Mouse (Mus musculus): ENCODE results near the gene Xcl1. TPM values are rescaled to one million over a fixed set of nuclear protein-coding genes. Genes with fewer than 3 reads are reported as not detected.
A peak's percentile ranks its signal among the peaks of the same experiment; 100 is the strongest.

Gene Xcl1
- polyA plus RNA-seq, 1 experiment from 2014 or later: 0.33 TPM

- peak; percentile 91 for ATAC-seq (ENCODE audit: low read depth)
- H3K4me2 ChIP-seq (ENCODE audit: low read depth, low read length): no peak overlapping the region
- H3K36me3 ChIP-seq (ENCODE audit: control insufficient read depth, insufficient read depth, low read length): no peaks in the 10 kb centered on the region
- H3K9ac ChIP-seq (ENCODE audit: low read length): no peak overlapping the region
- no peaks in the 10 kb centered on the region for H3K9me3 ChIP-seq (ENCODE audit: control insufficient read depth, low read length)
- H3K4me1 ChIP-seq (replicated peaks; ENCODE audit: control insufficient read depth, insufficient read depth, low read length): peaks cover 6% of the 10 kb centered on the region
- H3K27ac ChIP-seq (ENCODE audit: low read length): no peak overlapping the region
- whole genome bisulfite sequencing: 32% methylated on average over 16 of the region's 16 CpGs
- H3K27me3 ChIP-seq (ENCODE audit: control insufficient read depth, insufficient read depth, low read depth, low read length): no peaks in the 10 kb centered on the region
- H3K4me3 ChIP-seq (ENCODE audit: low read length): no peak overlapping the region
These were observed 38.8 kb downstream of the Xcl1 start for GRCm38 (mm10) chr1:164896211-164897145.

DNA sequence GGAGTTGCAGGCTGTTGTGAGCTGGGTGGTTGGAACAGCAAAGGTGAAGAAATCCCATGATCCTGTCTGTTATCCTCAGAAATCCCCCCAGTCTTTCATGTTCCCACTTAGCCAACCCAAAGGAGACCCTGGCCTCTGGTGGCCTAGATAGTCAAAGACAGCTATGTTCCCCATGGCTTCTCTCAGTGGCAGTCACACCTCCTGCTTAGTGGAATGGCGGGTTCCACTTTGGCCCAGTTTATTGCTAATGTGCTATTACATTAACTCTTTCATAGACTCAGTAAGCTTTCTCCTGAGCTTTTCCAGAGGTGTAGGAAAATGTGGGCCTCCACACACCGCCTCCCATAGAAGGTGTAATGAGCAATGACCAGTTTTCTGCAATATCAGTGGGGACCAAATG lies 39.5 kb downstream of the Xcl1 start:
- Histone ChIP-seq H3K4me3 (ENCODE audit: low read length) (no peak overlapping the region), H3K27ac (ENCODE audit: low read length) (no peak overlapping the region), H3K4me2 (ENCODE audit: low read depth, low read length) (no peak overlapping the region), H3K9ac (ENCODE audit: low read length) (no peak overlapping the region), H3K4me1 (replicated peaks; ENCODE audit: control insufficient read depth, insufficient read depth, low read length) (peaks cover 6% of the 10 kb centered on the region), H3K9me3 (ENCODE audit: control insufficient read depth, low read length) (no peaks in the 10 kb centered on the region), H3K36me3 (ENCODE audit: control insufficient read depth, insufficient read depth, low read length) (no peaks in the 10 kb centered on the region), H3K27me3 (ENCODE audit: control insufficient read depth, insufficient read depth, low read depth, low read length) (no peaks in the 10 kb centered on the region)
- 61% methylated on average over 2 of the region's 2 CpGs for WGBS
- ATAC-seq (ENCODE audit: low read depth): no peak

DNA sequence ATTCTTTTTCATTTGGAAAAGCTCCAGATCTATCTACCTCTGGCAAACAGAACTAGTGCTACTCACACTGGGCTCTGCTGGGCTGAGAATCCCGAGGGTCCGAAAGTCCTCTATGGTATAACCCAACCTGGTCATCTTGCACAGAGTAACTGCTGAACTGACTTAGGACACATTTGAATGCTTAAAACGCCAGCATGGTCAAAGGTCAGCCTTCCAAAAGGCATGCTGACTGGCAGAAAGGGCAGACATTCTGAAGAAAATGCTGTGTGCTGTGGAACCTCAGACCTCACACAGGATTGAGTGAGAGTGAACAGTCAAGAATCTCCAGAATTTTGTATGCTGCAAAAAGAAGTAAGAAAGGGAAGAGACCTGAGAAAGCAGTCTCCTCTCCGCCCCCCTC lies 45.0 kb downstream of the Xcl1 start:
- 77% methylated on average over 4 of the region's 4 CpGs for WGBS
- H3K27ac ChIP-seq (ENCODE audit: low read length): no peak overlapping the region
- H3K4me2 ChIP-seq (ENCODE audit: low read depth, low read length): no peak overlapping the region
- H3K9ac ChIP-seq (ENCODE audit: low read length): no peak overlapping the region
- H3K27me3 ChIP-seq (ENCODE audit: control insufficient read depth, insufficient read depth, low read depth, low read length): no peaks in the 10 kb centered on the region
- H3K36me3 ChIP-seq (ENCODE audit: control insufficient read depth, insufficient read depth, low read length): no peaks in the 10 kb centered on the region
- H3K4me3 ChIP-seq (ENCODE audit: low read length): no peak overlapping the region
- H3K4me1 ChIP-seq (replicated peaks; ENCODE audit: control insufficient read depth, insufficient read depth, low read length): no peaks in the 10 kb centered on the region
- H3K9me3 ChIP-seq (ENCODE audit: control insufficient read depth, low read length): no peaks in the 10 kb centered on the region
- ATAC-seq (ENCODE audit: low read depth): no peak

DNA sequence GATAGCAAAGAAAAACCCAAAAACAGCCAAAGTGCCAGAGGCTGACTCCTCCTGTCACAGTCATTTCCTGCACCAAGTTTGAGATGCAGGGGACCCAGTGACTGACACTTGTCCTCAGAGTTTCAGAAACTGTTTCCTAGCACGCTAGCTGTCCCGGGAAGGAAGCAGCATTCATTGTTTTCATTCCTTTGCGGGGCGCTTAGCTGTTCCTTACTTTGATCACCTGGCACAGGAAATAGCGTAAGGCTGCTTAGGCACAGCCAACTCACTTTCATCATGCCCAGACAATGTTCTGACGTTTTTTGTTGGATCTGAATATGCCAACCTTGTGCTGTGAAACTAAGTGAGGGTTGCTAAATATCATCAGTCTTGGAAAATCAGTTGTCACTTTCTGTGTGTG lies 46.8 kb downstream of the Xcl1 start:
- Histone ChIP-seq H3K27me3 (ENCODE audit: control insufficient read depth, insufficient read depth, low read depth, low read length) (no peaks in the 10 kb centered on the region), H3K4me3 (ENCODE audit: low read length) (no peak overlapping the region), H3K4me2 (ENCODE audit: low read depth, low read length) (no peak overlapping the region), H3K9ac (ENCODE audit: low read length) (no peak overlapping the region), H3K9me3 (ENCODE audit: control insufficient read depth, low read length) (no peaks in the 10 kb centered on the region), H3K36me3 (ENCODE audit: control insufficient read depth, insufficient read depth, low read length) (no peaks in the 10 kb centered on the region), H3K4me1 (replicated peaks; ENCODE audit: control insufficient read depth, insufficient read depth, low read length) (no peaks in the 10 kb centered on the region), H3K27ac (ENCODE audit: low read length) (no peak overlapping the region)
- WGBS: 37% methylated on average over 6 of the region's 6 CpGs
- no peak for ATAC-seq (ENCODE audit: low read depth)

DNA sequence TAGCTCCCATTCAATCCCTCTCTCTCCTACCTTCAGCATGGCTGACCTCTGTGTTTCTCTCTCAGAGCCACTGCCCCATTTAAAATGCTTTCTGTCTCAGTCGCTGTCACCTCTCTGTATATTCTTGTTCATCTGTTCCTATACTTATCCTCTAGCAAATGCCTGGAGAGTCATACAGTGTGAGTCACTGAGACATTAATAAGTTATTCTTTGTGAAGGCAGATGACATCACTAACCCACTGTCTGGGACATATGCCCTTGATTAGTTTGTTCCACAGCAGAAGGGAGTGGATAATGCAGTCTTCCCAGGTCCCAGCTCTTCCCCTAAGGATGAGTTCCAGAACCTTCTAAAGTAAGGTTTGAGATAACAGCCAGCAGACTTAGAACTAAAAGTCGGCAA lies 47.6 kb downstream of the Xcl1 start:
- Histone ChIP-seq H3K9ac (ENCODE audit: low read length) (no peak overlapping the region), H3K36me3 (ENCODE audit: control insufficient read depth, insufficient read depth, low read length) (no peaks in the 10 kb centered on the region), H3K27me3 (ENCODE audit: control insufficient read depth, insufficient read depth, low read depth, low read length) (no peaks in the 10 kb centered on the region), H3K27ac (ENCODE audit: low read length) (no peak overlapping the region), H3K4me1 (replicated peaks; ENCODE audit: control insufficient read depth, insufficient read depth, low read length) (no peaks in the 10 kb centered on the region), H3K4me2 (ENCODE audit: low read depth, low read length) (no peak overlapping the region), H3K4me3 (ENCODE audit: low read length) (no peak overlapping the region), H3K9me3 (ENCODE audit: control insufficient read depth, low read length) (no peaks in the 10 kb centered on the region)
- WGBS: 72% methylated on average over 2 of the region's 2 CpGs
- ATAC-seq (ENCODE audit: low read depth): no peak

GRCm38 (mm10) chr1:164881891-164882290 lies 53.4 kb downstream of the Xcl1 start:
- Histone ChIP-seq H3K4me3 (ENCODE audit: low read length) (no peak overlapping the region), H3K27ac (ENCODE audit: low read length) (no peak overlapping the region), H3K4me1 (replicated peaks; ENCODE audit: control insufficient read depth, insufficient read depth, low read length) (no peaks in the 10 kb centered on the region), H3K36me3 (ENCODE audit: control insufficient read depth, insufficient read depth, low read length) (no peaks in the 10 kb centered on the region), H3K9ac (ENCODE audit: low read length) (no peak overlapping the region), H3K9me3 (ENCODE audit: control insufficient read depth, low read length) (no peaks in the 10 kb centered on the region), H3K27me3 (ENCODE audit: control insufficient read depth, insufficient read depth, low read depth, low read length) (no peaks in the 10 kb centered on the region), H3K4me2 (ENCODE audit: low read depth, low read length) (no peak overlapping the region)
- ATAC-seq (ENCODE audit: low read depth): no peak
- WGBS: 54% methylated on average over 3 of the region's 3 CpGs

Other genes with a start within 250 kb of the Xcl1 start
- 36.4 and 48.2 TPM in 2 replicates for gene Dpt, start 138.9 kb downstream of the Xcl1 start, polyA plus RNA-seq (2015; fragmentation: Nextera tagmentation; extraction: Ambion mirVana)
- 0.05 TPM in 1 of 2 replicates, not detected in the other for gene Tbx19, start 225.2 kb upstream of the Xcl1 start, polyA plus RNA-seq (2015; fragmentation: Nextera tagmentation; extraction: Ambion mirVana)